Mouse (Mus musculus) thymus, postnatal 0 days (tissue): ENCODE measurements around the gene Cxcr5. TPM values are rescaled to one million over a fixed set of nuclear protein-coding genes. Genes with fewer than 3 reads are reported as not detected.

Source experiments
- DNase-seq: peaks from one replicate; pipeline ENCODE4 v3.0.0-alpha.2; 2015; ENCODE audit warnings: low spot score
- polyA plus RNA-seq: library from polyadenylated mRNA; unstranded; fragments of >200 nt; fragmentation: Nextera tagmentation; extraction: Ambion mirVana; gene quantifications from 2 replicates; pipeline ENCODE4 v1.2.1, GENCODE M21; 2015

The Cxcr5 gene
- polyA plus RNA-seq, 1 experiment from 2014 or later, result 1.4 TPM

- peak; percentile 46 for DNase-seq
These were observed 66.5 kb downstream of the Cxcr5 start for GRCm38 (mm10) chr9:44494863-44495809.

GRCm38 (mm10) chr9:44494261-44494862 is 67.3 kb downstream of the Cxcr5 start:
- peak; percentile 65 for DNase-seq

GRCm38 (mm10) chr9:44492631-44493461 is 68.8 kb downstream of the Cxcr5 start:
- DNase-seq, result no peak

GRCm38 (mm10) chr9:44491351-44491750 is 70.3 kb downstream of the Cxcr5 start:
- no peak for DNase-seq

GRCm38 (mm10) chr9:44490086-44490967 is 71.3 kb downstream of the Cxcr5 start:
- DNase-seq, result no peak

GRCm38 (mm10) chr9:44489651-44490085 is 72.0 kb downstream of the Cxcr5 start:
- no peak for DNase-seq

- no peak for DNase-seq
These were observed 72.8 kb downstream of the Cxcr5 start for GRCm38 (mm10) chr9:44488855-44489381.

- no peak for DNase-seq
These were observed 73.3 kb downstream of the Cxcr5 start for GRCm38 (mm10) chr9:44488416-44488815.

- no peak for DNase-seq
These were observed 74.2 kb downstream of the Cxcr5 start for GRCm38 (mm10) chr9:44487441-44487840.

GRCm38 (mm10) chr9:44486741-44487421 is 74.8 kb downstream of the Cxcr5 start:
- DNase-seq, result no peak

- DNase-seq, result no peak
These were observed 75.3 kb downstream of the Cxcr5 start for GRCm38 (mm10) chr9:44486335-44486734.

GRCm38 (mm10) chr9:44485516-44486161 is 76.0 kb downstream of the Cxcr5 start:
- no peak for DNase-seq

- no peak for DNase-seq
These were observed 76.6 kb downstream of the Cxcr5 start for GRCm38 (mm10) chr9:44485105-44485515.

- no peak for DNase-seq
These were observed 77.2 kb downstream of the Cxcr5 start for GRCm38 (mm10) chr9:44484311-44485104.

GRCm38 (mm10) chr9:44483510-44484044 is 78.1 kb downstream of the Cxcr5 start:
- peak; percentile 57 for DNase-seq

- DNase-seq, result peak; percentile 45
These were observed 78.6 kb downstream of the Cxcr5 start for GRCm38 (mm10) chr9:44483041-44483509.

- DNase-seq, result peak; percentile 92
These were observed 79.1 kb downstream of the Cxcr5 start, which contains the start of gene Bcl9l for GRCm38 (mm10) chr9:44482552-44482951. TSS of gene Bcl9l (plus strand) at chr9:44482825.

- DNase-seq, result no peak
These were observed 79.6 kb downstream of the Cxcr5 start for GRCm38 (mm10) chr9:44482112-44482511.
